Mouse (Mus musculus): ENCODE measurements around the gene Nectin1.
A peak's percentile ranks its signal among the peaks of the same experiment; 100 is the strongest.

Gene Nectin1

GRCm38 (mm10) chr9:43765419-43766179, 21.8 kb downstream of the Nectin1 start:
- no peak for DNase-seq

- DNase-seq = no peak
These were observed 25.0 kb downstream of the Nectin1 start for GRCm38 (mm10) chr9:43768779-43769178.

- DNase-seq = no peak
These were observed 25.4 kb downstream of the Nectin1 start for GRCm38 (mm10) chr9:43769228-43769627.

GRCm38 (mm10) chr9:43769940-43770339, 26.2 kb downstream of the Nectin1 start:
- no peak for DNase-seq

GRCm38 (mm10) chr9:43771041-43771440, 27.3 kb downstream of the Nectin1 start:
- DNase-seq = no peak

- no peak for DNase-seq
These were observed 28.7 kb downstream of the Nectin1 start for GRCm38 (mm10) chr9:43772460-43772859.

GRCm38 (mm10) chr9:43773521-43773920, 29.7 kb downstream of the Nectin1 start:
- DNase-seq = no peak

GRCm38 (mm10) chr9:43774427-43774826, 30.6 kb downstream of the Nectin1 start:
- DNase-seq = no peak

- DNase-seq = no peak
These were observed 32.4 kb downstream of the Nectin1 start for GRCm38 (mm10) chr9:43776231-43776630.

- peak; percentile 25 for DNase-seq
These were observed 33.9 kb downstream of the Nectin1 start for GRCm38 (mm10) chr9:43777362-43778360.

- no peak for DNase-seq
These were observed 37.1 kb downstream of the Nectin1 start for GRCm38 (mm10) chr9:43780883-43781282.

GRCm38 (mm10) chr9:43782401-43782800, 38.6 kb downstream of the Nectin1 start:
- no peak for DNase-seq

GRCm38 (mm10) chr9:43783959-43784358, 40.2 kb downstream of the Nectin1 start:
- DNase-seq = no peak

- no peak for DNase-seq
These were observed 41.1 kb downstream of the Nectin1 start for GRCm38 (mm10) chr9:43784841-43785240.

- DNase-seq = peak; percentile 52
These were observed 43.8 kb downstream of the Nectin1 start for GRCm38 (mm10) chr9:43787591-43787990.

- no peak for DNase-seq
These were observed 48.9 kb downstream of the Nectin1 start for GRCm38 (mm10) chr9:43792681-43793080.

- no peak for DNase-seq
These were observed 49.6 kb downstream of the Nectin1 start for GRCm38 (mm10) chr9:43793411-43793810.

GRCm38 (mm10) chr9:43796031-43796430, 52.2 kb downstream of the Nectin1 start:
- DNase-seq = no peak

GRCm38 (mm10) chr9:43796841-43797740, 53.3 kb downstream of the Nectin1 start:
- peak; percentile 67 for DNase-seq

GRCm38 (mm10) chr9:43797746-43798145, 54.0 kb downstream of the Nectin1 start:
- no peak for DNase-seq

GRCm38 (mm10) chr9:43800525-43800924, 56.7 kb downstream of the Nectin1 start:
- DNase-seq = no peak

GRCm38 (mm10) chr9:43801911-43802310, 58.1 kb downstream of the Nectin1 start:
- peak; percentile 82 for DNase-seq

GRCm38 (mm10) chr9:43807565-43807964, 63.8 kb downstream of the Nectin1 start:
- DNase-seq = no peak

Data from lung, postnatal 10 days (tissue).